Mouse (Mus musculus): ENCODE measurements around the gene Cacna1e. TPM values are rescaled to one million over a fixed set of nuclear protein-coding genes. Genes with fewer than 3 reads are reported as not detected.

Cacna1e gene
- polyA plus RNA-seq, 1 experiment from 2014 or later: 7.8 TPM

GRCm38 (mm10) chr1:154450799-154451198, 433.5 kb downstream of the Cacna1e start:
- no peaks in the 10 kb centered on the region for H3K36me3 ChIP-seq
- no peak for ATAC-seq (ENCODE audit: low FRiP score, low read depth)
- 89% methylated on average over 3 of the region's 3 CpGs for WGBS

GRCm38 (mm10) chr1:154446456-154446855, 437.8 kb downstream of the Cacna1e start:
- WGBS: 41% methylated on average over 3 of the region's 3 CpGs
- no peak for ATAC-seq (ENCODE audit: low FRiP score, low read depth)
- Histone ChIP-seq H3K27me3 (replicated peaks) (no peaks in the 10 kb centered on the region), H3K36me3 (no peaks in the 10 kb centered on the region), H3K27ac (no peak overlapping the region), H3K4me3 (no peak overlapping the region), H3K4me1 (no peaks in the 10 kb centered on the region), H3K9me3 (no peaks in the 10 kb centered on the region), H3K4me2 (replicated peaks) (no peak overlapping the region), H3K9ac (no peak overlapping the region)

More at GRCm38 (mm10) chr1:154450799-154451198, 433.5 kb downstream of the Cacna1e start:
- Histone ChIP-seq H3K9me3 (no peaks in the 10 kb centered on the region), H3K4me3 (no peak overlapping the region), H3K4me1 (no peaks in the 10 kb centered on the region), H3K27ac (no peak overlapping the region), H3K27me3 (replicated peaks) (no peaks in the 10 kb centered on the region), H3K9ac (no peak overlapping the region), H3K4me2 (replicated peaks) (no peak overlapping the region)

GRCm38 (mm10) chr1:154433520-154433919, 450.8 kb downstream of the Cacna1e start:
- Histone ChIP-seq H3K27me3 (replicated peaks) (no peaks in the 10 kb centered on the region), H3K4me2 (replicated peaks) (no peak overlapping the region), H3K9ac (no peak overlapping the region), H3K4me1 (no peaks in the 10 kb centered on the region), H3K27ac (no peak overlapping the region), H3K4me3 (no peak overlapping the region), H3K9me3 (no peaks in the 10 kb centered on the region), H3K36me3 (no peaks in the 10 kb centered on the region)
- no peak for ATAC-seq (ENCODE audit: low FRiP score, low read depth)
- 95% methylated on average over 1 of the region's 1 CpGs for WGBS

- Histone ChIP-seq H3K36me3 (no peaks in the 10 kb centered on the region), H3K27ac (no peak overlapping the region), H3K9ac (no peak overlapping the region), H3K4me2 (replicated peaks) (no peak overlapping the region), H3K4me3 (no peak overlapping the region), H3K27me3 (replicated peaks) (no peaks in the 10 kb centered on the region), H3K4me1 (no peaks in the 10 kb centered on the region), H3K9me3 (no peaks in the 10 kb centered on the region)
- WGBS: 76% methylated on average over 1 of the region's 1 CpGs
- no peak for ATAC-seq (ENCODE audit: low FRiP score, low read depth)
These were observed 451.2 kb downstream of the Cacna1e start for GRCm38 (mm10) chr1:154433112-154433511.

- no peak overlapping the region for H3K4me3 ChIP-seq
- H3K27ac ChIP-seq: no peak overlapping the region
- H3K27me3 ChIP-seq (replicated peaks): no peaks in the 10 kb centered on the region
- H3K4me1 ChIP-seq: no peaks in the 10 kb centered on the region
- H3K9ac ChIP-seq: no peak overlapping the region
- H3K9me3 ChIP-seq: no peaks in the 10 kb centered on the region
- ATAC-seq (ENCODE audit: low FRiP score, low read depth): no peak
- H3K36me3 ChIP-seq: no peaks in the 10 kb centered on the region
- 85% methylated on average over 7 of the region's 7 CpGs for WGBS
- H3K4me2 ChIP-seq (replicated peaks): no peak overlapping the region
These were observed 456.0 kb downstream of the Cacna1e start for GRCm38 (mm10) chr1:154428276-154428675.

- H3K27me3 ChIP-seq (replicated peaks): no peaks in the 10 kb centered on the region
- H3K27ac ChIP-seq: no peak overlapping the region
- no peaks in the 10 kb centered on the region for H3K36me3 ChIP-seq
- H3K9ac ChIP-seq: no peak overlapping the region
- H3K4me1 ChIP-seq: no peaks in the 10 kb centered on the region
- no peak for ATAC-seq (ENCODE audit: low FRiP score, low read depth)
- H3K4me2 ChIP-seq (replicated peaks): no peak overlapping the region
- 73% methylated on average over 5 of the region's 5 CpGs for WGBS
- no peak overlapping the region for H3K4me3 ChIP-seq
- H3K9me3 ChIP-seq: no peaks in the 10 kb centered on the region
These were observed 466.0 kb downstream of the Cacna1e start for GRCm38 (mm10) chr1:154418278-154418677.

GRCm38 (mm10) chr1:154416384-154417155, 467.7 kb downstream of the Cacna1e start:
- Histone ChIP-seq H3K27ac (no peak overlapping the region), H3K4me3 (no peak overlapping the region), H3K36me3 (no peaks in the 10 kb centered on the region), H3K9ac (no peak overlapping the region), H3K4me2 (replicated peaks) (no peak overlapping the region), H3K4me1 (no peaks in the 10 kb centered on the region), H3K9me3 (no peaks in the 10 kb centered on the region), H3K27me3 (replicated peaks) (no peaks in the 10 kb centered on the region)
- WGBS: 69% methylated on average over 20 of the region's 20 CpGs
- ATAC-seq (ENCODE audit: low FRiP score, low read depth): no peak

GRCm38 (mm10) chr1:154415826-154416225, 468.5 kb downstream of the Cacna1e start:
- H3K4me3 ChIP-seq: no peak overlapping the region
- H3K9me3 ChIP-seq: no peaks in the 10 kb centered on the region
- H3K4me1 ChIP-seq: no peaks in the 10 kb centered on the region
- WGBS: 86% methylated on average over 10 of the region's 10 CpGs
- H3K9ac ChIP-seq: no peak overlapping the region
- no peaks in the 10 kb centered on the region for H3K36me3 ChIP-seq
- no peak overlapping the region for H3K4me2 ChIP-seq (replicated peaks)
- ATAC-seq (ENCODE audit: low FRiP score, low read depth): no peak
- no peak overlapping the region for H3K27ac ChIP-seq
- H3K27me3 ChIP-seq (replicated peaks): no peaks in the 10 kb centered on the region

- no peaks in the 10 kb centered on the region for H3K36me3 ChIP-seq
- no peak overlapping the region for H3K4me3 ChIP-seq
- H3K27me3 ChIP-seq (replicated peaks): no peaks in the 10 kb centered on the region
- no peak overlapping the region for H3K27ac ChIP-seq
- no peak overlapping the region for H3K9ac ChIP-seq
- H3K4me1 ChIP-seq: no peaks in the 10 kb centered on the region
- no peak overlapping the region for H3K4me2 ChIP-seq (replicated peaks)
- no peaks in the 10 kb centered on the region for H3K9me3 ChIP-seq
- ATAC-seq (ENCODE audit: low FRiP score, low read depth): no peak
- WGBS: 82% methylated on average over 3 of the region's 3 CpGs
These were observed 471.2 kb downstream of the Cacna1e start for GRCm38 (mm10) chr1:154413138-154413537.

GRCm38 (mm10) chr1:154409051-154409450, 475.2 kb downstream of the Cacna1e start:
- H3K27me3 ChIP-seq (replicated peaks): no peaks in the 10 kb centered on the region
- ATAC-seq (ENCODE audit: low FRiP score, low read depth): no peak
- H3K27ac ChIP-seq: no peak overlapping the region
- H3K4me3 ChIP-seq: no peak overlapping the region
- no peaks in the 10 kb centered on the region for H3K4me1 ChIP-seq
- WGBS: 76% methylated on average over 2 of the region's 2 CpGs
- no peak overlapping the region for H3K4me2 ChIP-seq (replicated peaks)
- H3K36me3 ChIP-seq: no peaks in the 10 kb centered on the region
- no peaks in the 10 kb centered on the region for H3K9me3 ChIP-seq
- no peak overlapping the region for H3K9ac ChIP-seq

GRCm38 (mm10) chr1:154391979-154392378, 492.3 kb downstream of the Cacna1e start:
- H3K9me3 ChIP-seq: no peaks in the 10 kb centered on the region
- H3K36me3 ChIP-seq: no peaks in the 10 kb centered on the region
- no peaks in the 10 kb centered on the region for H3K4me1 ChIP-seq
- H3K9ac ChIP-seq: no peak overlapping the region
- no peak for ATAC-seq (ENCODE audit: low FRiP score, low read depth)
- no peak overlapping the region for H3K4me3 ChIP-seq
- 87% methylated on average over 6 of the region's 6 CpGs for WGBS
- no peak overlapping the region for H3K27ac ChIP-seq
- no peak overlapping the region for H3K4me2 ChIP-seq (replicated peaks)
- no peaks in the 10 kb centered on the region for H3K27me3 ChIP-seq (replicated peaks)
